Mouse (Mus musculus) frontal cortex, postnatal 14 days (tissue): ENCODE measurements around the gene Kcnip3.

Experiments
- DNase-seq, 2 experiments: peaks; one replicate each; pipeline ENCODE4 v3.0.0; 2022; ENCODE audit warnings: low spot score in 2 of 2

Gene Kcnip3

GRCm38 (mm10) chr2:127471281-127471680, 50.6 kb downstream of the Kcnip3 start:
- DNase-seq: no peak

GRCm38 (mm10) chr2:127470661-127471060, 51.2 kb downstream of the Kcnip3 start:
- no peak for DNase-seq

DNA sequence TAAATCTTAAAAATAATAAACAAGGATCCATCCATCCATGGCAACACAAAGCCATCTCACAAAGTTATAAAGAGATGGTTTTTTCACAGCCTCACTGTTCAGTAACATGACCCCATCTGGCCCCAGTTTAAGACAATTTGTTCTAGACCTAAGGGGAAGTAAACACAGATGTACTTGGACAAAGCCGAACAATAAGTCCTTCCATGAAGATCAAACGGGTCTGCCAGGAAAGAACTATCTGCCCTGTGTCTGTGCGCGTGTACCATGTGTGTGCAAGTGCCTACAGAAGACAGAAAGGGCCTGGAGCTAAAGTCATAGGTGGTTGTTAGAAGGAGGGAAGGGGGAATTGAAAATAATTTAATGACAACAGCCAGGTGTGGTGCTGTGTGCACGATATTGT, 51.7 kb downstream of the Kcnip3 start:
- no peak for DNase-seq

DNA sequence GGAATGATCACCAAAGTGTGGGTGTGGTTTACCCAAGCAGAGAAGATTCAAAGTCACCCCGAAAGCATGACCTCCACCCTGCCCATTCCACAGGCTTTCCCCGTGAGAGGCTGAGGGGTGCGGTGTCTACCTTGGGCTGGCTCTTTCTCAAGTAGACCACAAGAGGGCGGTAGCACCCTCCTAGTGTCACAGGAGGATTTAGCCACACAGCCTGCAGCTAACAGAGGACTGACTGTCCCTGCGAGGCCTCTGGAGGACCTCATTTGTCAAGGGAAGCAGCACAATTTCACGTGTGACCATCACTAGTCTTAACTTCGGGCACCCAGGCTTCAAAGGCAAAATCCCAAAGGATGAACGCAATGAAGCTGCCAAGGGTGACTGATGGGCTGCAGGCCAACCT, 59.6 kb downstream of the Kcnip3 start:
- DNase-seq: peak in 1 of 2 experiments; percentile 44

GRCm38 (mm10) chr2:127461351-127461750, 60.5 kb downstream of the Kcnip3 start:
- no peak for DNase-seq

DNA sequence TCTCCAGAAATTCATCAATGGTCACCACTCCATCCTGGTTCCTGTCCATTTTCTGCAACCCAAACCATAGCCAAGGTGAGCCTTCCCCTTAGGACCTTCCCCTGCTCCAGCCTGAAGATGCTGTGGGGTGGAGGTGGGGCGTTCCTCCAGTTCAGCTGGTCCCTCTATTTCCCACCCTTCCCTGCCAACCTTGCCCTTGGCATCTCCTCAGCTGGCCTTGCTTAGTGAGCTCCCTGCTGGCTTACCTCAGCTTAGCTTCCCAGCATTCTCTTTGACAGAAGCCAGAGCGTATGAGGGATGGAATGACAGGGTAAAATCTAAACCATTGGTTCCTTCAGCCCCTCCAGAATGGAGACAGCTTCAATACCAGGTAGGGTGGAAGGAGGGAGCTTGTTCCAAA, 62.6 kb downstream of the Kcnip3 start:
- no peak for DNase-seq

DNA sequence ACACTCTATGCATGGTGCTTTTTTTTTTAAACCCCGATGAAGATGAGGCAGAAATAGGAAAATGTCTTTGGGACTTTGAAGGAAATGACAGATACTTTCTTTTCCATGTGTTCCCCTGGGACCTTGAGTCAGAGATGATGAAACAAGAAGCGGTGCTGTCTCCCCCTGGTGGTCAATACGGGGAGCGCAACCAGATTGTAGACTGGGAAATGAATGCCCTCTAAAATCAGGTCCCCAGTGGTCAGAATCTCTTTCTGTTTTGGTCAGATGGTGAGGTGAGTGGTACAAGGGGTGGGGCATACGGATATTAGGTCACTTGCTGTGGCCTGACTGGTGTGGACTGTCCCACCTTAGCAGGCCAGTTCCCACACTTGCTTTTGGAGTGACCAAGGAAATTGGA, 68.1 kb downstream of the Kcnip3 start:
- DNase-seq: peak; percentile 60 to 75

DNA sequence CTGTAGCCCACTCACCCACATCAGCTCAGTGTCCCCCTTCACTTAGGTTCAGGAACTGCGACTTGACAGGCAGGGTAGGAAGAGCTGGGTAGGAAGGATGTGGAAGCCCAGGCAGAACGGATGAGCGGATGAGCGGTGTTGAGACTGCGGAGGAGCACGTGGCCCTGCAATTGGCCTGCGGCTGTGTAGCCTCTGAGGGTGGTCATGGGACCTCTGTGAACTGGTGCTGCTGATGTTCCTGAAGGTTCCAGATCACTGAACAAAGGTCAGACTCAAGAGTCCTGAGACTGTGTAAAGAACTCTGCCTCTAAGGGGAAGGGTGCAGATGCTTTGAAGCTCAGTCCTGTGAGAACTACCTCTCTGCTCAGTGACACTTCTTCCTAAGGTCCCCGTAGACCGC, 68.8 kb downstream of the Kcnip3 start:
- DNase-seq: no peak

- no peak for DNase-seq
Measured at GRCm38 (mm10) chr2:127451748-127452147, 70.1 kb downstream of the Kcnip3 start.

DNA sequence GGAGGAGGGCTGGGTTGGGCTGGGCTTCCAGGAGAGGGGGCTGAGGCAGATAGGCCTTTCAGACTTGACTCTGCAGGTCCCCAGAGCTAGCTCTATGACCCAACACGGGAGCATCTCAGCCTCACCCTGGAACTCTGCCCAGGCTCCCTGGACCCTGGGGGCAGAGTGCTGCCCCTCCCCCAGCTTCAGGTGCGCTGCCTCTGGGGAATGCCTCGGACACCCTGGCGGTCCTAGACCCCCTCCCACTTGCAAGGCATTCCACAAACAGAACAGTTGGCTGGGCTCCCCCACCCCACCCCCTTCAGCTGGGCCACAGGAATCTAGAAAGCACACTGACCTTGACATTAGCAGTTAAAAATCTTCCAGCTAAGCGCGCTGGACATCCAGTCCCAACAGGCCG, 72.2 kb downstream of the Kcnip3 start:
- no peak for DNase-seq

- no peak for DNase-seq
Measured at GRCm38 (mm10) chr2:127446847-127447246, 75.0 kb downstream of the Kcnip3 start.

GRCm38 (mm10) chr2:127444055-127444789, 77.7 kb downstream of the Kcnip3 start, which contains the start of gene Fahd2a:
TSS of gene Fahd2a (minus strand) at chr2:127444565.
- peak; percentile 80 for DNase-seq

- DNase-seq: peak; percentile 17 to 53
Measured at GRCm38 (mm10) chr2:127437697-127438096, 84.2 kb downstream of the Kcnip3 start.

GRCm38 (mm10) chr2:127435554-127435953, 86.3 kb downstream of the Kcnip3 start:
- DNase-seq: no peak

- DNase-seq: no peak
Measured at GRCm38 (mm10) chr2:127435135-127435534, 86.8 kb downstream of the Kcnip3 start.

DNA sequence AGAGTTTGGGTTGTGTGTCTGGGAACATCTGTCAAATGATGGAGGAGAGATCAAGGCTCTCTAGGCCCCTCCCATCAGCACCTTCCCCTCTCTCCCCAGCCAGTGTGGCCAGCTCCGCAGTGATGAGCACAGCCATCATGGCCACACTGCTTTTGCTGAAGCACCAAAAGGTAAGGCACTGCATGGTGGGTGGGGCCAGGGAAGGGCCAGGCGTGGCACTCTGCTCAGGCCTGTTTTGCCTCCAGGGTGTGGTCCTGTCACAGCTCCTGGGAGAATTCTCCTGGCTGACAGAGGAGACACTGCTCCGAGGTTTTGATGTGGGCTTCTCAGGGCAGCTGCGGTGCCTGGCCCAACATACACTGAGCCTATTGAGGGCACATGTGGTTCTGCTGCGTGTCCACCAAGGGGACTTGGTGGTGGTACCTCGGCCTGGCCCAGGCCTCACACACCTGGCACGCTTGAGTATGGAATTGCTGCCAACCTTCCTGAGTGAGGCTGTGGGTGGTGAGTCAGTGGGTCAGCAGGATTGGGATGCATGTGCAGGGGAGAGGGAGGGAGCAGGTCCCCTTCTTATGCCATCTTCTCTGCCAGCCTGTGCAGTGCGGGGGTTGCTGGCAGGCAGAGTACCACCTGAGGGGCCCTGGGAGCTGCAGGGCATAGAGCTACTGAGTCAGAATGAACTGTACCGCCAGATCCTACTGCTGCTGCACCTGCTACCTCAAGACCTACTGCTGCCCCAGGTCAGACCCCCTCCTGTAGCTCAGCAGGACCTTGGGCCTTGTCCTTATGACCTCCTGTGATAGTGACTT, 88.2 kb downstream of the Kcnip3 start:
- DNase-seq: no peak

DNA sequence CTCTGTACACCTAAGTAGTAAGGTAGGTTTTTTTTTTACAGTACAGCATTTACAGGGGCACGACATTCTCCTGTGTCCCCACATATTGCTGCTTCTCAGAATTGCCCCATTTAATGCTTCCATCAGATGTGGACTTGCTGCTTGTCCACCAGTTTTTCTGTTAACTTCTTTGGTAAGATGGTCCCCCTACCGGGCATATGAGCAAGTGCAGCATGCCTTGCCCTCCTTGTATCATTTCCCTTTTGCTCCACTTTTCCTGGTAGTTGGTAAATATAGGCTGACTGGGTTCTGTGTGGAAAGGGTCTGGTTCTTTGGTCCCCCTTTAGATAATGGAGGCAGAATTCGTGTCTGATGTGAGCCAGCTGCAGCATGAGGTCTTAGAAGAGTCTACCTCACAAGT, 91.7 kb downstream of the Kcnip3 start:
- DNase-seq: peak in 1 of 2 experiments; percentile 43

DNA sequence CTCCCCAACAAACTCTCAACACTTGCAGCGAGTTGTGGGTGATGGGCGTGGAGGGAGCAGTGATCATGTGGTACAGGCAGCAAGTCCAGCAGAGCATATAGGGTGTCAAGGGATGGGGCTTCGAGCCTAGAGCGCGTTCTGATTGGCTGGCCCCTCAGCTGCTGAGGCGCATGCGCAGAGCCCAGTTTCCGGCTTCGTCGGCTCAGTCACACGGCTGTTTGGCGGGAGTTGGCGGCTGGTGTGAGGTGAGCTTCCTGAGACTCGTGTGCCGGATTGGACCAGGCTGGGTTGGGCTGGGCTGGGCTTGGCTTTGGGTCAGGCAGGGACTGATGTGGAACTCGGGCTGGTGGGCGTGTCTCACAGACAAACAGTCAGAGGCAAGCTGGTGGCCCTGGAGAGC, 96.9 kb downstream of the Kcnip3 start, which contains the start of gene Gpat2:
Gpat2 (plus strand) TSS at position 223 of the 400 bp plus-strand sequence.
- no peak for DNase-seq

DNA sequence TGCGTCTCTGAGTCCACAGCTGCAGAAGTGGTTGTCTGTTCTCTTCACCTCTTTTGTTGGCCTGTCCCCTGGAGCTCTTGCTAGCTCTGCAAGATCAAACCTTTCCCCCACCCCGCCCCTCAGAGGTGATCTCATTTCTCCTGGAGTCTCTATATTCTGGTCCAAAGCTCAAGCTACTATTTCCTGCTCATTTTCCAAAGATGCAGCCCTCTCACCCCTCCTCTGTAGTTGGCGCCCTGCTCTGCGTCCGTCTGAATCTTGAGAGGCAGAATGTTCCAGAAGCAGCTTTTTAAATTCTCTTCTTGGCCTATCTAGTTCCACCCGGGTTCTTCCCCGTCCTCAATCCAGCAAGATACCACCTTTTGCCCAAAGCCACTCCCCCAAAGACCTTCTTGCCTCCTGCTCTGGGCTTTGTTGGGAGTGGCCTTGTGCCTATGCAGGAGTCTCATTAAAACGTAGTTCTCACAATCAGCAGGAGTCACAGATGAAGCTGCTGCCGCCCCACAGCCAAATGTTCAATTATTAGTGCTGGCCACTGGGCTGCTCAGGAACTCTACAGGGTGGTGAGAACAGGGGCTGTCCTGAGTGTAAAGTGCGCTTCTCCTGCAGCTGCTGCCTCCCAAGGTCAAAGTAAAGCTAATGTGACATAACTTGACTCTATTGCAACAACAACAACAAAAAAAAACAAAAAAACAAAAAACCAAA, 103.5 kb downstream of the Kcnip3 start:
- no peak for DNase-seq

DNA sequence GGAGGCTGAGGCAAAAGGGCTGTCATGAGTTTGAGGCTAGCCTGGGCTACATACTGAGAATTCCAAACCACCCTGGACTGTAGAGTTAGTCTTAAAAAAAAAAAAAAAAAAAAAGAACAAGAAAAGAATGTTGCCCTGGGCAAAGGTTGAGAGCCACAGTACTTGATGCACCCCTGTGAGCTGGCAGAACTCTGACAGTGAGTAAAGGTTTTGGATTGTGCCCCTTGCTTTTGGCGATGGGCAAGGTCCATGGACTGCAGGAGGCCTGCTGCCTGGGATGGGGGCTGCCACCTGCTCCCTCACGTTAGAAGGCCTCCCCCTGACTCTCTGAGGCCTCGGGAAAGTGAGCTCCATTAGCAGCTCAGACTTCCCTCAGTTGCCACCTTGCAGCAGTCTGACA, 105.2 kb downstream of the Kcnip3 start:
- DNase-seq: no peak

DNA sequence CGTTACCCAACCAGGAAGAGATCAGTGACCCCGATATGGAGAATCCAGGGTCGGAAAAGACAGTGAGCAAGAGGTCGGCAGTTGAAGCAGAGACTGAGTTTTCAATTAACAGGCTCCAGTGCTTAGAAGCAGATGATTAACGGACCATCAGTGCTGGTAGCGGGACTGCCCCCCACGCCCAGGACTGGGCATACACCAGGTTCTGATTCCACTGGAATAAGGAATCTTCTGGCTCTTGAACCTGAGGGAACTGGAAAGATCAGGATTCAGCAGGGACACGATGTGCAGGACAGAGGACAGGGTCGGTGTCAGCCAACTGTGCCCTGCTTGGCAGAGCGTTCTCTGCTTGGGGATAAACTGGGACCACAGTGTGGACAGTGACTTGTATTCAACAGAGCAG, 106.1 kb downstream of the Kcnip3 start:
- no peak for DNase-seq

DNA sequence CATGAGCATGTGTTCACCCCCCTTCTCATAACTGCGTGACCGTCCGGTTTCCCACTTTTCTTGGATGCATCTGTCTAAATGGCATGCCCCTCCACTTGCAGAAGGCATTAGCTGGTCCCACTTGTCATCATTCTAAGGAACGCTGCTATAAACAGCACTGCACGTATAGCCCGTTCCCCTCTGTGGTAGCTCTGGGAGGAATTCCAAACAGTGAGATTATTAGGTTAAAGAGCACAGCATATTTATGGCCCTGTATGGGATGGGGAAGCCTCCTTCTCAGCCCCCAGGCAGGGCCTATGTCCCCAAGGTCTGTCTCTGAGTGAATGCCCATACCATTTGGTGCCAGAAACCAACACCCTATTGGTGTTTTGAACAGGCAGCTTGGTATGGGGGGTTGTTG, 110.8 kb downstream of the Kcnip3 start:
- DNase-seq: no peak
